Mouse (Mus musculus): ENCODE results near the gene Lipk. TPM values are rescaled to one million over a fixed set of nuclear protein-coding genes. Genes with fewer than 3 reads are reported as not detected.

Lipk gene
- polyA plus RNA-seq, 1 experiment from 2014 or later: not detected

GRCm38 (mm10) chr19:34089011-34089680, 81.1 kb downstream of the Lipk start:
- H3K27ac ChIP-seq: no peak overlapping the region
- no peaks in the 10 kb centered on the region for H3K36me3 ChIP-seq (ENCODE audit: inconsistent target)
- H3K4me3 ChIP-seq (ENCODE audit: inconsistent target): no peak overlapping the region
- WGBS (ENCODE audit: missing documents): 96% methylated on average over 3 of the region's 3 CpGs
- no peaks in the 10 kb centered on the region for H3K79me2 ChIP-seq (ENCODE audit: inconsistent target)

DNA sequence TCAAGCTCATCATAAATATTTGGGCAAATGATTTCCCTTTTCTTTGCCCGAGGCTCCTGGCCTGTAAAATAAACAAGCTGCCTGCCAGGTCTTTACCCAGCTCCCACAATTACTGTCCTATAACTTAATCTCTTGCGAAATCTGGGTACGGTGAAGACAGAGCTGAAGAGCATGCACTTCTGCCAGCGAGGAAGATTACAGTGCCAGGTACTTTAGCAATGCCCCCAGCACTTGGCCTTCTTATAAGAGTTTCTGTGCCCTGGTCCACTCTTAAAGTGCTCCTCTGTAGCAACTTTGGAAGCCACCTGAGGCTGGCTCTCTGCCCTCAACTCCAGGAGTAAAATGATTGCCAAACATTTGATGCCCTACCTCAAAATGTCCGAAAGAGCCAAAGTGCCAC, 87.3 kb downstream of the Lipk start:
- 73% methylated on average over 5 of the region's 5 CpGs for WGBS (ENCODE audit: missing documents)
- H3K27ac ChIP-seq: no peak overlapping the region
- no peaks in the 10 kb centered on the region for H3K79me2 ChIP-seq (ENCODE audit: inconsistent target)
- H3K4me3 ChIP-seq (ENCODE audit: inconsistent target): no peak overlapping the region
- H3K36me3 ChIP-seq (ENCODE audit: inconsistent target): no peaks in the 10 kb centered on the region

- Histone ChIP-seq H3K4me3 (ENCODE audit: inconsistent target) (no peak overlapping the region), H3K36me3 (ENCODE audit: inconsistent target) (no peaks in the 10 kb centered on the region), H3K79me2 (ENCODE audit: inconsistent target) (no peaks in the 10 kb centered on the region), H3K27ac (no peak overlapping the region)
- WGBS (ENCODE audit: missing documents): 31% methylated on average over 1 of the region's 1 CpGs
These were observed 88.1 kb downstream of the Lipk start for GRCm38 (mm10) chr19:34096228-34096627.

Other genes with a start within 250 kb of the Lipk start
- 16.0 to 19.2 TPM (median 17.0 TPM) in 3 replicates for gene Lipo3, start 246.3 kb upstream of the Lipk start, polyA plus RNA-seq (2018)
- not detected in 3 replicates for gene Lipo1, start 220.8 kb upstream of the Lipk start, polyA plus RNA-seq (2018)
- not detected in 3 replicates for gene Lipf, start 47.1 kb upstream of the Lipk start, polyA plus RNA-seq (2018)
- gene Lipn, start 59.1 kb downstream of the Lipk start, polyA plus RNA-seq (2018): 0.91 to 3.6 TPM (median 1.8 TPM) in 3 replicates
- not detected in 3 replicates for gene Lipm, start 92.6 kb downstream of the Lipk start, polyA plus RNA-seq (2018)
- 0.07 TPM in 1 of 3 replicates, not detected in the others for gene Ankrd22, start 157.8 kb downstream of the Lipk start, polyA plus RNA-seq (2018)
- gene Stambpl1, start 183.9 kb downstream of the Lipk start, polyA plus RNA-seq (2018): 17.9 to 23.8 TPM (median 22.2 TPM) in 3 replicates
- 0.52 to 1.4 TPM (median 0.52 TPM) in 3 replicates for gene Acta2, start 247.3 kb downstream of the Lipk start, polyA plus RNA-seq (2018)

All from macrophage (primary cell).